ENCODE assay signal across 22 mouse cellular contexts in the genomic region with DNA sequence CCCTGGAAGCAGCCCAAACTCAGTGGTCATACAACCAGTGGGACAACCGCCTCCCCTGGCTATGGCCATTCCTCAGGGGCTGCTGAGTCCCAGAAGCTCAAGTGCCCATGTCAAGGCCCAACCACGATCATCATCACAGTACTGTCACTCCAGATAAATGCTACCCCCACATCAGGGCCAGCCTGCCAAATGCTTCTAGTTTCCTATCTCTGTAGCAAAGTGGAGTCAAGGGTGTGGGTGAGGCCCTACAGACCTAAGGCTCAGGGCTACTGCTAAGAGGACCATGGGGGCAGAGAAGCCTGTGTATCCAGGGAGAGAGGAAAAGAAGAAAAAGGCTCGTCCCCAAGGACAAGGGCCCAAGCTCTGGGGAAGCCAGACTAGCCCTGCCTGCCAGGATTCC. TPM values are rescaled to one million over a fixed set of nuclear protein-coding genes. Genes with fewer than 3 reads are reported as not detected.
DNase-seq lines count a peak whose midpoint lies in the region; ATAC-seq and TF ChIP-seq lines count a peak whose summit lies in the region.
"Had no signal": no experiment of that assay in that cellular context is flagged by ENCODE, and none has a peak within 500 bp of the region (broad histone marks: within the 10 kb centered on the region; RNA-seq: fewer than 3 reads in every experiment).

No protein-coding gene starts in this region.

- 29% methylated on average over 3 of the region's 3 CpGs for WGBS in heart, embryonic 13.5 days
- 54% methylated on average over 3 of the region's 3 CpGs for WGBS in heart, adult 2 months
- 58% methylated on average over 3 of the region's 3 CpGs for WGBS in liver, embryonic 11.5 days
- WGBS in liver, postnatal 0 days (ENCODE audit: insufficient replicate concordance) = 64% methylated on average over 3 of the region's 3 CpGs
- WGBS in liver, embryonic 13.5 days (ENCODE audit: insufficient replicate concordance) = 46% methylated on average over 3 of the region's 3 CpGs

- H3K4me1 ChIP-seq in heart, embryonic 13.5 days = peaks cover 41% of the 10 kb centered on the region
- peaks cover 13% of the 10 kb centered on the region for H3K4me1 ChIP-seq in heart, adult 2 months (ENCODE audit: control insufficient read depth, insufficient read depth, low read length)
- peaks cover 4% of the 10 kb centered on the region; the same call in 1 of the 2 replicates for H3K4me1 ChIP-seq in liver, embryonic 11.5 days (replicated peaks; ENCODE audit: control insufficient read depth, insufficient read depth, low read length)
- peaks cover 24% of the 10 kb centered on the region for H3K4me1 ChIP-seq in liver, postnatal 0 days (ENCODE audit: insufficient read depth)
- H3K4me1 ChIP-seq in liver, embryonic 13.5 days (replicated peaks) = peaks cover 42% of the 10 kb centered on the region

- H3K27me3 ChIP-seq in heart, embryonic 13.5 days (replicated peaks) = peaks cover 20% of the 10 kb centered on the region
- no peaks in the 10 kb centered on the region for H3K27me3 ChIP-seq in heart, adult 2 months (ENCODE audit: control insufficient read depth, insufficient read depth, low read length)
- H3K27me3 ChIP-seq in liver, embryonic 11.5 days (replicated peaks; ENCODE audit: control insufficient read depth, insufficient read depth, low read length) = peaks cover 25% of the 10 kb centered on the region
- peaks cover 5% of the 10 kb centered on the region for H3K27me3 ChIP-seq in liver, postnatal 0 days (ENCODE audit: insufficient read depth, low read length)
- peaks cover 50% of the 10 kb centered on the region for H3K27me3 ChIP-seq in liver, embryonic 13.5 days

- H3K9me3 ChIP-seq in heart, embryonic 13.5 days = no peaks in the 10 kb centered on the region
- H3K9me3 ChIP-seq in liver, embryonic 11.5 days (ENCODE audit: control insufficient read depth, low read length) = no peaks in the 10 kb centered on the region
- no peaks in the 10 kb centered on the region for H3K9me3 ChIP-seq in liver, postnatal 0 days (ENCODE audit: low read length)
- no peaks in the 10 kb centered on the region for H3K9me3 ChIP-seq in liver, embryonic 13.5 days (replicated peaks)
- H3K9me3 ChIP-seq: embryonic facial prominence, embryonic 15.5 days; forebrain, embryonic 10.5 days; G1E; hindbrain, embryonic 15.5 days had no signal

- H3K4me3 ChIP-seq in heart, embryonic 13.5 days = no peak overlapping the region
- H3K4me3 ChIP-seq in heart, adult 2 months = no peak overlapping the region
- no peak overlapping the region for H3K4me3 ChIP-seq in liver, embryonic 11.5 days (ENCODE audit: low read depth, low read length)
- H3K4me3 ChIP-seq in liver, postnatal 0 days (ENCODE audit: low read depth, low read length) = no peak overlapping the region
- H3K4me3 ChIP-seq in liver, embryonic 13.5 days (replicated peaks) = no peak overlapping the region
- H3K4me3 ChIP-seq: embryonic facial prominence, embryonic 15.5 days; erythroblast, embryonic 14.5 days; forebrain, embryonic 10.5 days; hindbrain, embryonic 15.5 days had no signal

- TF ChIP-seq CTCF in heart, adult 2 months (IDR thresholded peaks at IDR 0.05) = no peak
- TF ChIP-seq CTCF in liver, postnatal 0 days (IDR thresholded peaks at IDR 0.05; ENCODE audit: low read depth) = no peak

- no peak for ATAC-seq in heart, embryonic 13.5 days (ENCODE audit: extremely low read depth, insufficient number of reproducible peaks, low FRiP score, low TSS enrichment)
- ATAC-seq in liver, embryonic 11.5 days (replicated peaks; ENCODE audit: low FRiP score) = 0 out of 2 replicates have a peak, but pooled peaks have one; percentile 33
- no peak for ATAC-seq in liver, postnatal 0 days
- ATAC-seq in liver, embryonic 13.5 days (ENCODE audit: low read depth) = peak; percentile 51
- ATAC-seq: CD4-positive, CD25-positive, alpha-beta regulatory T cell, adult 4 months; forebrain, embryonic 14.5 days; inflammation-experienced regulatory T-cells, adult 6 months had no signal

- no peak for TF ChIP-seq EP300 in heart, adult 2 months (IDR thresholded peaks at IDR 0.05; ENCODE audit: insufficient read depth, low read depth, low read length)
- no peak for TF ChIP-seq EP300 in liver, postnatal 0 days (IDR thresholded peaks at IDR 0.05; ENCODE audit: low read depth)

- no peak for TF ChIP-seq POLR2A in heart, adult 2 months (IDR thresholded peaks at IDR 0.05; ENCODE audit: insufficient read depth, low read depth, low read length)

- intact Hi-C loops in heart, adult 2 months (cut with DNase I) = no loop called here

- peak; percentile 26 for DNase-seq in cerebellum, adult 11-12 months
- no peak for DNase-seq in cerebellum, adult 8-10 months
- no peak for DNase-seq in heart, adult 2 months
- no peak for DNase-seq in liver, embryonic 11.5 days (ENCODE audit: low spot score)
- no peak for DNase-seq in liver, postnatal 0 days
- no peak for DNase-seq in liver, embryonic 13.5 days
- DNase-seq in adrenal gland, postnatal 4 days (ENCODE audit: low spot score in 2 of 2) = no peak
- DNase-seq: adrenal gland, adult 8-10 months; adrenal gland, postnatal 36 days; B cell, adult 2 months; cerebellum, adult 11 months; cerebellum, adult 9-11 months; cerebellum, postnatal 36 days had no signal

- no peak overlapping the region for H3K4me2 ChIP-seq in heart, embryonic 13.5 days
- no peak overlapping the region for H3K4me2 ChIP-seq in liver, embryonic 11.5 days
- H3K4me2 ChIP-seq in liver, postnatal 0 days (ENCODE audit: low read depth, low read length) = no peak overlapping the region
- no peak overlapping the region for H3K4me2 ChIP-seq in liver, embryonic 13.5 days
- H3K4me2 ChIP-seq: embryonic facial prominence, embryonic 15.5 days; hindbrain, embryonic 15.5 days had no signal

- H3K27ac ChIP-seq in heart, embryonic 13.5 days (replicated peaks) = no peak overlapping the region
- H3K27ac ChIP-seq in heart, adult 2 months = no peak overlapping the region
- H3K27ac ChIP-seq in liver, embryonic 11.5 days (ENCODE audit: low read depth, low read length) = no peak overlapping the region
- no peak overlapping the region for H3K27ac ChIP-seq in liver, postnatal 0 days (ENCODE audit: low read depth)
- no peak overlapping the region for H3K27ac ChIP-seq in liver, embryonic 13.5 days
- H3K27ac ChIP-seq: embryonic facial prominence, embryonic 15.5 days; forebrain, embryonic 10.5 days; hindbrain, embryonic 15.5 days had no signal

- peak overlapping the region; percentile 52; the same call in 1 of the 2 replicates for H3K9ac ChIP-seq in heart, embryonic 13.5 days
- no peak overlapping the region for H3K9ac ChIP-seq in heart, adult 2 months (ENCODE audit: low read depth, low read length)
- H3K9ac ChIP-seq in liver, embryonic 11.5 days (ENCODE audit: low read depth, low read length) = no peak overlapping the region
- H3K9ac ChIP-seq in liver, postnatal 0 days (replicated peaks) = no peak overlapping the region
- no peak overlapping the region for H3K9ac ChIP-seq in liver, embryonic 13.5 days
- H3K9ac ChIP-seq: embryonic facial prominence, embryonic 15.5 days; hindbrain, embryonic 15.5 days had no signal

- no peaks in the 10 kb centered on the region for H3K36me3 ChIP-seq in heart, embryonic 13.5 days
- H3K36me3 ChIP-seq in heart, adult 2 months (ENCODE audit: control insufficient read depth, insufficient read depth, low read length) = no peaks in the 10 kb centered on the region
- H3K36me3 ChIP-seq in liver, embryonic 11.5 days (ENCODE audit: control insufficient read depth, insufficient read depth, low read length) = no peaks in the 10 kb centered on the region
- no peaks in the 10 kb centered on the region for H3K36me3 ChIP-seq in liver, postnatal 0 days (replicated peaks; ENCODE audit: insufficient read depth, low read length)
- H3K36me3 ChIP-seq in liver, embryonic 13.5 days = no peaks in the 10 kb centered on the region
- H3K36me3 ChIP-seq: embryonic facial prominence, embryonic 15.5 days; forebrain, embryonic 10.5 days; G1E; hindbrain, embryonic 15.5 days had no signal

- peaks cover 2% of the 10 kb centered on the region; the same call in 1 of the 2 replicates for H3K79me2 ChIP-seq in heart, adult 2 months (replicated peaks; ENCODE audit: control insufficient read depth, insufficient read depth, low read length)

RNA-seq across cellular contexts. Expression of a gene that starts 6.5 kb away (rescaled TPM):
- 5.4 and 6.1 TPM in 2 replicates for polyA plus RNA-seq in heart, embryonic 13.5 days (2015; fragmentation: Nextera tagmentation; extraction: Ambion mirVana)
- total RNA-seq in heart, adult 2 months (2021) = 10 to 100 TPM; 31.6 to 31.8 TPM
- 19.0 and 20.5 TPM in 2 replicates for polyA plus RNA-seq in heart, adult 2 months (2012; rRNA removed)
- polyA plus RNA-seq in liver, embryonic 11.5 days (2014; fragmentation: Nextera tagmentation; extraction: Ambion mirVana) = 4.0 TPM in 2 replicates
- 3.9 and 4.9 TPM in 2 replicates for polyA plus RNA-seq in liver, postnatal 0 days (2015; fragmentation: Nextera tagmentation; extraction: Ambion mirVana)
- polyA plus RNA-seq in liver, embryonic 13.5 days (2015; fragmentation: Nextera tagmentation; extraction: Ambion mirVana) = 2.5 and 3.6 TPM in 2 replicates
- 10 to 100 TPM; 24.8 to 27.0 TPM for total RNA-seq in adrenal gland, postnatal 4 days (2021)

Comparison
In these comparisons a context has a peak if more than half of its experiments do, and no peak if none do; other contexts are left out.
1. ATAC-seq: peak in liver, embryonic 11.5 days (single experiment) and liver, embryonic 13.5 days (single experiment); none in heart, embryonic 13.5 days (single experiment) and liver, postnatal 0 days (single experiment).